Mouse (Mus musculus): ENCODE measurements at regions not wholly inside any gene's neighbourhood (a gene's known extent, or its start where the extent isn't known, plus 50 kb on each side); places are given as distances from the start of the nearest gene placed in this dataset.

DNA sequence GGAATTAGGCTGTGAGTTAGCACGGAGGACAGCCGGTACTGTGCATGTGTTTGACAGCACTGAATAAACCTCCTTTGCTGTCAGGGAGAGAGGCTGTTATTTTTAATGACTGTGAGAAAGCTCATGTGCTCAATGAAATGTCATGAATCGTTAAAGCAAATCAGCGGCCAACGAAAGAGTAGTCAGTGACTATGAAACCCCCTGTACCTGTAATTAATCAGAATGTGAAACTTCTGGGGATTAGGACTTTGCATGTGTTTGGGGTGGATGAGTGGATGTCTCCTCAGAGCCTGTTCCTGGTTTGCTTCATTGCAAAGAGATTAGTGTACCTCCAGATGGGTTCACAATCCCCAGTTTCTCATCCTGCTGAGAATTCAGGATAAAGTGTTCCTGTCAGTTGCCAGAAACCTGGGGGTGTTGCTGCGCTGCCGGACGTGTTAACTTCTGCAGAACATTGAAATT, 572.2 kb upstream of the Frg1 start:
- TF ChIP-seq CTCF (IDR thresholded peaks at IDR 0.05 in 2 of 3, conservative IDR thresholded peaks at IDR 0.05 in 1 of 3; ENCODE audit: control insufficient read depth in 1 of 3, insufficient read depth in 1 of 3, low read depth in 2 of 3, low read length in 3 of 3, poor library complexity in 1 of 3, severe bottlenecking in 1 of 3) (no peak), POLR2A (IDR thresholded peaks at IDR 0.05; ENCODE audit: control insufficient read depth in 1 of 2, insufficient read depth in 1 of 2, low read depth in 1 of 2, low read length in 2 of 2, poor library complexity in 1 of 2) (no peak), MAFK (IDR thresholded peaks at IDR 0.05; ENCODE audit: borderline replicate concordance, low read depth, low read length) (no peak)
